Mouse (Mus musculus) ES-E14 (cell line): ENCODE measurements around the gene Sipa1l3.

ENCODE experiments used
- MAFK ChIP-seq: IDR thresholded peaks from 2 replicates; pipeline ENCODE4 v1.6.1; 2014; ENCODE audit warnings: mild to moderate bottlenecking, low read depth, low read length, inconsistent platforms; ENCODE audit not compliant: insufficient read depth
- ZC3H11A ChIP-seq: IDR thresholded peaks from 2 replicates; pipeline ENCODE4 v1.6.1; 2012; ENCODE audit warnings: low read depth, mild to moderate bottlenecking, inconsistent platforms, low read length, borderline replicate concordance

- no peak for TF ChIP-seq ZC3H11A
- no peak for TF ChIP-seq MAFK
Measured at GRCm38 (mm10) chr7:29341722-29342121, 176.7 kb downstream of the Sipa1l3 start.
